Mouse (Mus musculus): ENCODE data around the gene Gramd2. TPM values are rescaled to one million over a fixed set of nuclear protein-coding genes. Genes with fewer than 3 reads are reported as not detected.

Gramd2 gene
- polyA plus RNA-seq, 1 experiment from 2014 or later: 0.66 TPM

GRCm38 (mm10) chr9:59656635-59657617 lies 23.0 kb upstream of the Gramd2 start:
- no peaks in the 10 kb centered on the region for H3K27me3 ChIP-seq (ENCODE audit: control insufficient read depth, insufficient read depth, low read length)

GRCm38 (mm10) chr9:59658146-59658545 lies 21.8 kb upstream of the Gramd2 start:
- no peak for ATAC-seq (ENCODE audit: low FRiP score, low TSS enrichment)
- H3K27me3 ChIP-seq (ENCODE audit: control insufficient read depth, insufficient read depth, low read length): no peaks in the 10 kb centered on the region
- peak overlapping the region; percentile 91 for H3K9ac ChIP-seq (ENCODE audit: low read depth, low read length)
- WGBS: 10% methylated on average over 4 of the region's 4 CpGs
- H3K4me1 ChIP-seq (ENCODE audit: control insufficient read depth, insufficient read depth, low read length): peaks cover 41% of the 10 kb centered on the region
- peaks cover 26% of the 10 kb centered on the region for H3K36me3 ChIP-seq (ENCODE audit: control insufficient read depth, insufficient read depth, low read length)
- no peaks in the 10 kb centered on the region for H3K9me3 ChIP-seq (ENCODE audit: control insufficient read depth, low read length)
- peak overlapping the region; percentile 79 for H3K4me2 ChIP-seq (replicated peaks; ENCODE audit: low read depth, low read length)
- H3K4me3 ChIP-seq (ENCODE audit: low read length): peak overlapping the region; percentile 90
- H3K27ac ChIP-seq (ENCODE audit: low read depth, low read length): peak overlapping the region; percentile 95; the same call in 1 of the 2 replicates

More at GRCm38 (mm10) chr9:59656635-59657617, 23.0 kb upstream of the Gramd2 start:
- peak; percentile 50 for ATAC-seq (ENCODE audit: low FRiP score, low TSS enrichment)
- WGBS: under 1% methylated on average over 61 of the region's 65 CpGs
- Histone ChIP-seq H3K27ac (ENCODE audit: low read depth, low read length) (peak overlapping the region; percentile 95), H3K4me3 (ENCODE audit: low read length) (peak overlapping the region; percentile 90), H3K36me3 (ENCODE audit: control insufficient read depth, insufficient read depth, low read length) (peaks cover 18% of the 10 kb centered on the region), H3K4me1 (ENCODE audit: control insufficient read depth, insufficient read depth, low read length) (peaks cover 34% of the 10 kb centered on the region), H3K9ac (ENCODE audit: low read depth, low read length) (peak overlapping the region; percentile 91), H3K9me3 (ENCODE audit: control insufficient read depth, low read length) (no peaks in the 10 kb centered on the region), H3K4me2 (replicated peaks; ENCODE audit: low read depth, low read length) (peak overlapping the region; percentile 79)

- Histone ChIP-seq H3K9me3 (ENCODE audit: control insufficient read depth, low read length) (no peaks in the 10 kb centered on the region), H3K27me3 (ENCODE audit: control insufficient read depth, insufficient read depth, low read length) (no peaks in the 10 kb centered on the region), H3K4me1 (ENCODE audit: control insufficient read depth, insufficient read depth, low read length) (peaks cover 51% of the 10 kb centered on the region), H3K27ac (ENCODE audit: low read depth, low read length) (no peak overlapping the region; the same call in 1 of the 2 replicates), H3K36me3 (ENCODE audit: control insufficient read depth, insufficient read depth, low read length) (peaks cover 37% of the 10 kb centered on the region), H3K4me2 (replicated peaks; ENCODE audit: low read depth, low read length) (peak overlapping the region; percentile 79), H3K4me3 (ENCODE audit: low read length) (peak overlapping the region; percentile 90), H3K9ac (ENCODE audit: low read depth, low read length) (no peak overlapping the region)
- peak; percentile 32 for ATAC-seq (ENCODE audit: low FRiP score, low TSS enrichment)
- 29% methylated on average over 14 of the region's 14 CpGs for WGBS
Measured at GRCm38 (mm10) chr9:59659036-59660026, 20.6 kb upstream of the Gramd2 start.

DNA sequence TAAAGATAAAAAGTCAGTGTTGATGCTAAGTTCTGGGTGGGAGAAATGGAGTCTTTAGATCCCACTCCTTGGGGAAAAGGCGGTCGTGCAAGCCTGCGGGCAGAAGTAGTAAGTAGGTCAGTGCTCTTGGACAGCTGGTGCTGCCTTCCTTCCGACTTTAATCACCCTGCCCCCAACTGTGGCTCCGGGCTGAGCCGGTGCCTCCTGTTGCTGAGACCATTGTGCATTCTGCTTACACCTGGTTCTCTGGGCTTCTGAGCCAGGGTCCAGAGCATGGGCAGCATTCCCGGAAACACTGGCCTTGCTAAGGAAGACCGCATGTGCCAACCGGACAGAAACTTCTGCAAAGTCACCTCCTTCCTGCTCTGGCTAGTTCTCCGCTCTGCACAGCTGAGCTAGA lies 19.5 kb upstream of the Gramd2 start:
- Histone ChIP-seq H3K9ac (ENCODE audit: low read depth, low read length) (no peak overlapping the region; the same call in 1 of the 2 replicates), H3K27me3 (ENCODE audit: control insufficient read depth, insufficient read depth, low read length) (no peaks in the 10 kb centered on the region), H3K4me1 (ENCODE audit: control insufficient read depth, insufficient read depth, low read length) (peaks cover 51% of the 10 kb centered on the region), H3K4me3 (ENCODE audit: low read length) (no peak overlapping the region), H3K27ac (ENCODE audit: low read depth, low read length) (no peak overlapping the region), H3K9me3 (ENCODE audit: control insufficient read depth, low read length) (no peaks in the 10 kb centered on the region), H3K36me3 (ENCODE audit: control insufficient read depth, insufficient read depth, low read length) (peaks cover 47% of the 10 kb centered on the region), H3K4me2 (replicated peaks; ENCODE audit: low read depth, low read length) (peak overlapping the region; percentile 79)
- no peak for ATAC-seq (ENCODE audit: low FRiP score, low TSS enrichment)
- 59% methylated on average over 10 of the region's 10 CpGs for WGBS

DNA sequence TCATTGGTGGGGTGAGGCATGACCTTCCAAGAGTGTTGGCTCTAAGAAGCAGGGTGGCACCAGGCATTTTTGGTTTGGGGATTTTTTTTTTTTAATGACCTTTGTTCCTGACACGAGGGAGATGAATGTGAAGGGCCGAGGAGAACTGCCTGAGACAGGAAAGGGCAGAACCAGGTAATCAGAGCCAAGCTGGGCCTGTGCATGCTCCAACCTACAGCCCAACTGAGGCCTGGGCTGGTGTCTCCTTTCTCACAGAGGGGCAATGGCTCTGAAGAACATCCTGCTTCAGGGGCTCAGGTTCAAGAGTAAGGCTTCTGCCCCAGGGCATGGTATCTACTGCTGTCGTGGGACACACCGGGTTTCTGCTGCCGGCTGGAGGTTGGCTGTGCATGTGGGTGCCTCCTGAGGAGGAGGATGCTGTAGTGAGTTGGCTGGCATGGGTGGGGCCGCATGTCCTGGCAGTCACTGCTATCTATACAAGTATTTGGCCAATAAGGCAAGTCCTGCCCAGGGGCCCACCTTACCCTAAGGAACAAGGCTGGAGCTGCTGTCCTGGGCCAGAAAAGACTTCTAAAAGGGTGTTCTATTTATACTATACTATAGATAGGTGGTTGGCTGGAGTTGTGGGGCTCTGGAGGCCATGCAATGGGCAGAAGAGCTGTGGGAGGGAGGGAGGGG lies 18.5 kb upstream of the Gramd2 start:
- Histone ChIP-seq H3K9ac (ENCODE audit: low read depth, low read length) (no peak overlapping the region), H3K4me2 (replicated peaks; ENCODE audit: low read depth, low read length) (no peak overlapping the region), H3K9me3 (ENCODE audit: control insufficient read depth, low read length) (no peaks in the 10 kb centered on the region), H3K27me3 (ENCODE audit: control insufficient read depth, insufficient read depth, low read length) (no peaks in the 10 kb centered on the region), H3K36me3 (ENCODE audit: control insufficient read depth, insufficient read depth, low read length) (peaks cover 57% of the 10 kb centered on the region), H3K27ac (ENCODE audit: low read depth, low read length) (no peak overlapping the region), H3K4me3 (ENCODE audit: low read length) (no peak overlapping the region), H3K4me1 (ENCODE audit: control insufficient read depth, insufficient read depth, low read length) (peaks cover 51% of the 10 kb centered on the region)
- WGBS: 60% methylated on average over 6 of the region's 6 CpGs
- ATAC-seq (ENCODE audit: low FRiP score, low TSS enrichment): no peak

GRCm38 (mm10) chr9:59663226-59663625 lies 16.7 kb upstream of the Gramd2 start:
- peaks cover 75% of the 10 kb centered on the region for H3K36me3 ChIP-seq (ENCODE audit: control insufficient read depth, insufficient read depth, low read length)
- ATAC-seq (ENCODE audit: low FRiP score, low TSS enrichment): no peak
- no peak overlapping the region for H3K4me3 ChIP-seq (ENCODE audit: low read length)
- 79% methylated on average over 7 of the region's 7 CpGs for WGBS
- no peak overlapping the region for H3K9ac ChIP-seq (ENCODE audit: low read depth, low read length)
- H3K27ac ChIP-seq (ENCODE audit: low read depth, low read length): no peak overlapping the region
- peaks cover 50% of the 10 kb centered on the region for H3K4me1 ChIP-seq (ENCODE audit: control insufficient read depth, insufficient read depth, low read length)
- no peaks in the 10 kb centered on the region for H3K9me3 ChIP-seq (ENCODE audit: control insufficient read depth, low read length)
- H3K27me3 ChIP-seq (ENCODE audit: control insufficient read depth, insufficient read depth, low read length): no peaks in the 10 kb centered on the region
- no peak overlapping the region for H3K4me2 ChIP-seq (replicated peaks; ENCODE audit: low read depth, low read length)

GRCm38 (mm10) chr9:59663957-59664356 lies 16.0 kb upstream of the Gramd2 start:
- H3K4me1 ChIP-seq (ENCODE audit: control insufficient read depth, insufficient read depth, low read length): peaks cover 42% of the 10 kb centered on the region
- no peak overlapping the region for H3K4me3 ChIP-seq (ENCODE audit: low read length)
- no peak overlapping the region for H3K4me2 ChIP-seq (replicated peaks; ENCODE audit: low read depth, low read length)
- ATAC-seq (ENCODE audit: low FRiP score, low TSS enrichment): no peak
- 33% methylated on average over 3 of the region's 3 CpGs for WGBS
- peaks cover 82% of the 10 kb centered on the region for H3K36me3 ChIP-seq (ENCODE audit: control insufficient read depth, insufficient read depth, low read length)
- no peak overlapping the region for H3K27ac ChIP-seq (ENCODE audit: low read depth, low read length)
- no peaks in the 10 kb centered on the region for H3K27me3 ChIP-seq (ENCODE audit: control insufficient read depth, insufficient read depth, low read length)
- no peaks in the 10 kb centered on the region for H3K9me3 ChIP-seq (ENCODE audit: control insufficient read depth, low read length)
- no peak overlapping the region for H3K9ac ChIP-seq (ENCODE audit: low read depth, low read length)

GRCm38 (mm10) chr9:59664664-59665256 lies 15.2 kb upstream of the Gramd2 start:
- Histone ChIP-seq H3K4me3 (ENCODE audit: low read length) (no peak overlapping the region), H3K27me3 (ENCODE audit: control insufficient read depth, insufficient read depth, low read length) (no peaks in the 10 kb centered on the region), H3K9me3 (ENCODE audit: control insufficient read depth, low read length) (no peaks in the 10 kb centered on the region), H3K4me1 (ENCODE audit: control insufficient read depth, insufficient read depth, low read length) (peaks cover 34% of the 10 kb centered on the region), H3K4me2 (replicated peaks; ENCODE audit: low read depth, low read length) (no peak overlapping the region), H3K36me3 (ENCODE audit: control insufficient read depth, insufficient read depth, low read length) (peaks cover 87% of the 10 kb centered on the region), H3K27ac (ENCODE audit: low read depth, low read length) (no peak overlapping the region), H3K9ac (ENCODE audit: low read depth, low read length) (no peak overlapping the region)
- no peak for ATAC-seq (ENCODE audit: low FRiP score, low TSS enrichment)
- WGBS: 74% methylated on average over 4 of the region's 4 CpGs

All from kidney, embryonic 14.5 days (tissue).